Mouse (Mus musculus): ENCODE measurements around the gene Gm45837.

DNA sequence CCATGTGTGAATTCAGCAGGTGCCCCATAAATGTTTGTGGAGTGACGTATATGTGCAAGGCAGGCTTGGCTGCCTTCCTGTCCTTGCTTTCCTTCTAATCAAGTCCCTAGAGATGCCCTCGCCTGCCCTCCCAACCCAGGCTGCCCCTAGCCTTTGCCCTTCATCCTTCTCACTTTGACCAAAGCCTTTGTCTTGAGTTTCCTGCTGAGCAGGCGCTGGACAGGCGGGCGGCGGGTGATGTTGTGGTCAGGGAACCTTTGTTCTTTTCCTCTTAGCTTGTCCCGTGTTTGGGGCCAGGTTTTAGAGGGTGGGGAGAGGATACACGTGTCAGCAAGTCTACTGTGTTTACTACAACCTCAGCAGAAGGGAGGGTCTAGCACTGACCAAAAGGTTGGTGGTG lies 43.0 kb downstream of the Gm45837 start:
- TF ChIP-seq CTCF (conservative IDR thresholded peaks at IDR 0.05; ENCODE audit: low read length) (no peak), NANOG (IDR thresholded peaks at IDR 0.05; ENCODE audit: borderline replicate concordance, low read length) (no peak)

Data from E14TG2a.4 (cell line).